Comparison of ENCODE assay signal across 9 mouse cellular contexts in genomic region chr2:51768298-51769271, GRCm38 (mm10).
DNase-seq lines count a peak whose midpoint lies in the region; ATAC-seq and TF ChIP-seq lines count a peak whose summit lies in the region.
"Had no signal": no experiment of that assay in that cellular context is flagged by ENCODE, and none has a peak within 500 bp of the region (broad histone marks: within the 10 kb centered on the region; RNA-seq: fewer than 3 reads in every experiment).

No protein-coding gene starts in this region.

- TF ChIP-seq CTCF in heart, adult 2 months (IDR thresholded peaks at IDR 0.05), result no peak

- no peaks in the 10 kb centered on the region for H3K9me3 ChIP-seq in heart, embryonic 11.5 days (replicated peaks; ENCODE audit: control insufficient read depth, low read length)

- H3K36me3 ChIP-seq in heart, embryonic 11.5 days (ENCODE audit: control insufficient read depth, insufficient read depth, low read length), result no peaks in the 10 kb centered on the region
- H3K36me3 ChIP-seq in heart, adult 2 months (ENCODE audit: control insufficient read depth, insufficient read depth, low read length), result no peaks in the 10 kb centered on the region; the same call in 1 of the 2 replicates

- 65% methylated on average over 12 of the region's 12 CpGs for WGBS in heart, embryonic 11.5 days (ENCODE audit: insufficient replicate concordance)
- 63% methylated on average over 12 of the region's 12 CpGs for WGBS in heart, adult 2 months

- H3K27me3 ChIP-seq in heart, embryonic 11.5 days (ENCODE audit: control insufficient read depth, insufficient read depth, low read length), result no peaks in the 10 kb centered on the region
- H3K27me3 ChIP-seq in heart, adult 2 months (ENCODE audit: control insufficient read depth, insufficient read depth, low read length), result no peaks in the 10 kb centered on the region

- TF ChIP-seq POLR2A in heart, adult 2 months (IDR thresholded peaks at IDR 0.05; ENCODE audit: insufficient read depth, low read depth, low read length), result no peak

- TF ChIP-seq EP300 in heart, adult 2 months (IDR thresholded peaks at IDR 0.05; ENCODE audit: insufficient read depth, low read depth, low read length), result no peak

- peaks cover 7% of the 10 kb centered on the region; the same call in 1 of the 2 replicates for H3K4me1 ChIP-seq in heart, embryonic 11.5 days (ENCODE audit: control insufficient read depth, insufficient read depth, low read length)
- H3K4me1 ChIP-seq in heart, adult 2 months (ENCODE audit: control insufficient read depth, insufficient read depth, low read length), result no peaks in the 10 kb centered on the region

- ATAC-seq in heart, embryonic 11.5 days (replicated peaks; ENCODE audit: insufficient number of reproducible peaks, low FRiP score, low TSS enrichment), result no peak
- ATAC-seq in megakaryocyte progenitor cell, adult 5-6 weeks (replicated peaks; ENCODE audit: poor library complexity), result no peak

- H3K27ac ChIP-seq in heart, embryonic 11.5 days (ENCODE audit: low read depth, low read length), result peak overlapping the region; percentile 68; the same call in 1 of the 2 replicates
- no peak overlapping the region for H3K27ac ChIP-seq in heart, adult 2 months

- H3K4me3 ChIP-seq in heart, embryonic 11.5 days (ENCODE audit: low read depth, low read length), result no peak overlapping the region
- H3K4me3 ChIP-seq in heart, adult 2 months, result no peak overlapping the region

- H3K9ac ChIP-seq in heart, embryonic 11.5 days (ENCODE audit: low read depth, low read length), result no peak overlapping the region
- H3K9ac ChIP-seq in heart, adult 2 months (ENCODE audit: low read depth, low read length), result no peak overlapping the region
- H3K9ac ChIP-seq: lung, embryonic 14.5 days had no signal

- intact Hi-C loops in heart, adult 2 months (cut with DNase I), result no loop called here

- H3K79me2 ChIP-seq in heart, adult 2 months (replicated peaks; ENCODE audit: control insufficient read depth, insufficient read depth, low read length), result no peaks in the 10 kb centered on the region

- no peak for DNase-seq in heart, adult 2 months
- peak; percentile 25 to 62 for DNase-seq in frontal cortex, adult 2 months (ENCODE audit: extremely low spot score in 1 of 2, low spot score in 1 of 2)
- peak; percentile 52 to 64 for DNase-seq in layer of hippocampus, postnatal 10 days (ENCODE audit: low spot score in 2 of 2)
- peak; percentile 35 for DNase-seq in right cerebral cortex, adult 18-20 months
- no peak for DNase-seq in thymus, postnatal 36 days
- DNase-seq in adrenal gland, adult 8-10 months, result no peak
- DNase-seq: lung, embryonic 14.5 days had no signal

- no peak overlapping the region for H3K4me2 ChIP-seq in heart, embryonic 11.5 days
- H3K4me2 ChIP-seq: lung, embryonic 14.5 days had no signal

Comparison
In these comparisons a context has a peak if more than half of its experiments do, and no peak if none do; other contexts are left out.
1. DNase-seq: peak in frontal cortex, adult 2 months (2 of 2), layer of hippocampus, postnatal 10 days (2 of 2) and right cerebral cortex, adult 18-20 months (single experiment); none in heart, adult 2 months (0 of 2), thymus, postnatal 36 days (0 of 2) and adrenal gland, adult 8-10 months (single experiment).